Mouse (Mus musculus): Measurements from ENCODE around the gene Ankrd53. TPM values are rescaled to one million over a fixed set of nuclear protein-coding genes. Genes with fewer than 3 reads are reported as not detected.

Gene Ankrd53
- polyA plus RNA-seq, 1 experiment from 2014 or later, result 0.21 TPM

- Histone ChIP-seq H3K4me2 (peak overlapping the region; percentile 65), H3K36me3 (ENCODE audit: insufficient read depth) (no peaks in the 10 kb centered on the region), H3K27me3 (ENCODE audit: insufficient read depth, low read length) (peaks cover 51% of the 10 kb centered on the region), H3K4me3 (ENCODE audit: low read depth, low read length) (peak overlapping the region; percentile 28), H3K9ac (no peak overlapping the region; the same call in none of the 2 replicates), H3K4me1 (ENCODE audit: insufficient read depth) (no peaks in the 10 kb centered on the region; the same call in 1 of the 2 replicates), H3K9me3 (ENCODE audit: low read depth, low read length) (no peaks in the 10 kb centered on the region), H3K27ac (ENCODE audit: low read depth) (no peak overlapping the region)
- WGBS, result 2% methylated on average over 35 of the region's 35 CpGs
- TF ChIP-seq CTCF (IDR thresholded peaks at IDR 0.05; ENCODE audit: low read depth), result peak; percentile 31
- ATAC-seq (ENCODE audit: insufficient read depth), result peak; percentile 75
- DNase-seq, result peak; percentile 56
Measured at GRCm38 (mm10) chr6:83762880-83763431, 512 bp downstream of the Ankrd53 start.

- no peak overlapping the region for H3K4me2 ChIP-seq
- no peak for TF ChIP-seq CTCF (IDR thresholded peaks at IDR 0.05; ENCODE audit: low read depth)
- H3K27me3 ChIP-seq (ENCODE audit: insufficient read depth, low read length), result peaks cover 19% of the 10 kb centered on the region
- 81% methylated on average over 3 of the region's 3 CpGs for WGBS
- DNase-seq (no peak), ATAC-seq (ENCODE audit: insufficient read depth) (no peak)
- no peak overlapping the region for H3K4me3 ChIP-seq (ENCODE audit: low read depth, low read length)
- peaks cover 32% of the 10 kb centered on the region for H3K36me3 ChIP-seq (ENCODE audit: insufficient read depth)
- H3K9ac ChIP-seq, result no peak overlapping the region
- no peaks in the 10 kb centered on the region; the same call in 1 of the 2 replicates for H3K4me1 ChIP-seq (ENCODE audit: insufficient read depth)
- no peak overlapping the region for H3K27ac ChIP-seq (ENCODE audit: low read depth)
- H3K9me3 ChIP-seq (ENCODE audit: low read depth, low read length), result no peaks in the 10 kb centered on the region
Measured at GRCm38 (mm10) chr6:83766982-83767381, 4.5 kb downstream of the Ankrd53 start.

- no peak for DNase-seq
- no peak overlapping the region for H3K27ac ChIP-seq (ENCODE audit: low read depth)
- H3K27me3 ChIP-seq (ENCODE audit: insufficient read depth, low read length), result 0 out of 2 replicates have a peak, but pooled peaks cover 4% of the 10 kb centered on the region
- ATAC-seq (ENCODE audit: insufficient read depth), result no peak
- no peaks in the 10 kb centered on the region for H3K4me1 ChIP-seq (ENCODE audit: insufficient read depth)
- no peak overlapping the region for H3K4me2 ChIP-seq
- WGBS, result 70% methylated on average over 5 of the region's 5 CpGs
- H3K4me3 ChIP-seq (ENCODE audit: low read depth, low read length), result no peak overlapping the region
- no peaks in the 10 kb centered on the region for H3K9me3 ChIP-seq (ENCODE audit: low read depth, low read length)
- no peak for TF ChIP-seq CTCF (IDR thresholded peaks at IDR 0.05; ENCODE audit: low read depth)
- H3K36me3 ChIP-seq (ENCODE audit: insufficient read depth), result peaks cover 46% of the 10 kb centered on the region
- H3K9ac ChIP-seq, result no peak overlapping the region
Measured at GRCm38 (mm10) chr6:83768485-83768884, 6.0 kb downstream of the Ankrd53 start.

GRCm38 (mm10) chr6:83774126-83774525 lies 11.7 kb downstream of the Ankrd53 start:
- peak overlapping the region; percentile 92; the same call in 1 of the 2 replicates for H3K4me3 ChIP-seq (ENCODE audit: low read depth, low read length)
- TF ChIP-seq CTCF (IDR thresholded peaks at IDR 0.05; ENCODE audit: low read depth), result no peak
- H3K36me3 ChIP-seq (ENCODE audit: insufficient read depth), result peaks cover 40% of the 10 kb centered on the region
- H3K9ac ChIP-seq, result peak overlapping the region; percentile 95; the same call in 1 of the 2 replicates
- 51% methylated on average over 8 of the region's 9 CpGs for WGBS
- no peaks in the 10 kb centered on the region for H3K27me3 ChIP-seq (ENCODE audit: insufficient read depth, low read length)
- no peaks in the 10 kb centered on the region for H3K9me3 ChIP-seq (ENCODE audit: low read depth, low read length)
- DNase-seq (no peak), ATAC-seq (ENCODE audit: insufficient read depth) (no peak)
- peaks cover 7% of the 10 kb centered on the region; the same call in 1 of the 2 replicates for H3K4me1 ChIP-seq (ENCODE audit: insufficient read depth)
- no peak overlapping the region for H3K27ac ChIP-seq (ENCODE audit: low read depth)
- peak overlapping the region; percentile 89 for H3K4me2 ChIP-seq

GRCm38 (mm10) chr6:83774781-83775563 lies 12.5 kb downstream of the Ankrd53 start:
- TF ChIP-seq CTCF (IDR thresholded peaks at IDR 0.05; ENCODE audit: low read depth), result no peak
- H3K4me1 ChIP-seq (ENCODE audit: insufficient read depth), result peaks cover 7% of the 10 kb centered on the region; the same call in 1 of the 2 replicates
- peak overlapping the region; percentile 92 for H3K4me3 ChIP-seq (ENCODE audit: low read depth, low read length)
- peaks cover 33% of the 10 kb centered on the region for H3K36me3 ChIP-seq (ENCODE audit: insufficient read depth)
- peak overlapping the region; percentile 95 for H3K9ac ChIP-seq
- H3K27me3 ChIP-seq (ENCODE audit: insufficient read depth, low read length), result no peaks in the 10 kb centered on the region
- peak; percentile 49 for DNase-seq
- peak overlapping the region; percentile 79 for H3K27ac ChIP-seq (ENCODE audit: low read depth)
- no peaks in the 10 kb centered on the region for H3K9me3 ChIP-seq (ENCODE audit: low read depth, low read length)
- WGBS, result under 1% methylated on average over 14 of the region's 14 CpGs
- H3K4me2 ChIP-seq, result peak overlapping the region; percentile 89
- ATAC-seq (ENCODE audit: insufficient read depth), result peak; percentile 65

- peak within 1 kb of the TSS; percentile 79 for H3K27ac ChIP-seq (ENCODE audit: low read depth)
- peaks cover 7% of the 10 kb centered on the region; the same call in 1 of the 2 replicates for H3K4me1 ChIP-seq (ENCODE audit: insufficient read depth)
- peaks cover 29% of the 10 kb centered on the region for H3K36me3 ChIP-seq (ENCODE audit: insufficient read depth)
- H3K4me2 ChIP-seq, result peak within 1 kb of the TSS; percentile 89
- TF ChIP-seq CTCF (IDR thresholded peaks at IDR 0.05; ENCODE audit: low read depth), result peak; percentile 80
- H3K9me3 ChIP-seq (ENCODE audit: low read depth, low read length), result no peaks in the 10 kb centered on the region
- ATAC-seq (ENCODE audit: insufficient read depth) (peak; percentile 98), DNase-seq (peak; percentile 95)
- H3K4me3 ChIP-seq (ENCODE audit: low read depth, low read length), result peak within 1 kb of the TSS; percentile 92
- under 1% methylated on average over 45 of the region's 45 CpGs for WGBS
- H3K27me3 ChIP-seq (ENCODE audit: insufficient read depth, low read length), result no peaks in the 10 kb centered on the region
- H3K9ac ChIP-seq, result peak within 1 kb of the TSS; percentile 95
Measured at GRCm38 (mm10) chr6:83775638-83776293, 13.3 kb downstream of the Ankrd53 start, which contains the start of gene Tex261. TSS of gene Tex261 (minus strand) at chr6:83775813.

Measured in lung, embryonic 14.5 days (tissue).